Mouse (Mus musculus) neutrophil, adult 65 days (primary cell): Measurements from ENCODE around the gene Mdfic. TPM values are rescaled to one million over a fixed set of nuclear protein-coding genes. Genes with fewer than 3 reads are reported as not detected.

Experiments
- total RNA-seq: library from RNA; stranded (reverse); gene quantifications from 2 replicates; pipeline ENCODE4 v1.2.4, GENCODE M21; 2023

Mdfic gene
- total RNA-seq = 8.2 and 9.1 TPM in 2 replicates

DNA sequence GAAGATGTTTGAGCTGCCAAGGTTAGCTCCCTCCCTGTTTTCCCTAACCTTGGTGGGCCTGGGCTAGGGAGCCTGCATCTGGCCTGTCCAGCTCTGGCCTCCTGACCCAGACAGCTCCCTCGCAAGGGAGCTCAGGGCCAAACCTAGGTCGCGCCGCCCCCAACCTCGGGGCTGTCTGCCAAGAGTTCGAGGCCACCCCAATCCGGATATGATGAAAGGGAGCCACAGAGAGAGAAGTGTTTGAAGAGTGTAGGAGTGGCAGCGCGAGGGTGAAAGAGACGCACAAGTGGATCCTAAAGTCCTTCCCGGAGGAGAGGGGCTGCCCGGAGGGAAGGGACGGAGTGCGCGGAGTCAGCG is at the start of gene Mdfic:
Gene Mdfic, plus strand, starts transcription at position 201 of the 357 bp plus-strand sequence.

